Mouse (Mus musculus) natural killer cell, adult 2 months (primary cell): ENCODE data around the gene Lamb2.

ENCODE experiments used
- DNase-seq, 2 experiments: peaks; one replicate each; pipeline ENCODE4 v3.0.0; 2022; ENCODE audit warnings: low spot score in 2 of 2

The Lamb2 gene

DNA sequence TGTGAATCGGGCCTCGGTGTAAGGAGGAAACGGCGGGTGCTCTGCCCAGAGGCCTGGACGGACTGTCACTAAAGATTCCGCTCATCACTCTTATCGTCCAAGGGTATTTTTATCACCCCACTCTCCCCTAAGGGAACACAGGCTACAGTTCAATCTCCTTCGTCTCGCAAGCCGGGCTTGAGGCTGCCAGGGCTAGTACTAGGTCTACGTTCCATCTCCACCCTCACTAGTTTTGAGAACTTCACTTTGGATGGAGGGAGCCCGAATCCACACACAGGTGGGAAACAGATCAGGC lies 11.7 kb downstream of the Lamb2 start:
- no peak for DNase-seq

DNA sequence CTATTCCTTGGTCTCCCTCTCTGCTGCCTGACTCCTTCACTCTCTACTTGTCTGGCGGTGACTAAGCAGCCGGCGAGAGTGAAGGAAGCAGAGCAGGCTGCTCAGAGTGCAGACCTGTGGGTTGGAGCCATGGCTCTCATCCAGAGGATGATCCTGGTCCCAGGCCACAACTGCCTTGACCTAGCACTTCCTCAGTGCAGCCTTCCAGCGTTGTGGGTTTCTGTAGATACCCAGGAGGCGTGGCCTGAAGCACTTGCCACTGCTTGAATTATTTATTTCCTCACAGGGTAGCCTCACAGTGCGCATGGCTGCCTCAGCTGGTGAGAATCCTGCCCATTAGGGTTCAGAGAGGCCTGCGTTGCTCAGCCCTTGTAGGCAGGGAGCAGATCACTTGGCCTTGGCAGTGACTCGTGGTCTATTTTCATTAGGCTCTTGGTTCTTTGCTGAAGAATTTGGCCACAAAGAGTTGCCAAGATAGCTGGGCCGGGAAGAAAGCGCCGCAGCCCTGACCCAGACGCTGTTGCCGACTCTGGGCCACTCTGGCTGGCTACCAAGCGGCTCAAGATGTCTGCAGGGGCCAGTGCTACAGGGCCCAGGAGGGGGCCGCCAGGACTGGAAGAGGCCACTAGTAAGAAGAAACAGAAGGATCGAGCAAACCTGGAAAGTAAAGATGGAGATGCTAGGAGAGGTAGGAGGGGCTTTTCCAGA lies 12.7 kb downstream of the Lamb2 start:
- DNase-seq: no peak

DNA sequence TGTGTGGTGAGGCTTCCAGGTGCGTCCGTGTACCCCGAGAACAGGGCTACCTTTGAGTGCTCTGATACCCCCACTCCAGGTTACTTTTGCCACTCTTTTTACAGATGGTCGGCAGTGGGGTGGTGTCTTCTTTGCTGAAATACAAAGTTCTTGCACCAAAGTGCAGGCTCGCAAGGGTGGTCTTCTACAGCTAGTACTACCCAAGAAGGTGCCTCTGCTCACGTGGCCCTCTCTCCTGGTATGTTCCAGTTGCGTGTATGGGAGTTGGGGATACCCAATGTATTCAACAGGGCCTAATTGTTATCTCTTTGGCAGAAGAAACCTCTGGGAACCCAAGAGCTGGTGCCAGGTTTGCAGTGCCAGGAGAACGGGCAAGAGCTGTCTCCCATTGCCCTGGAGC lies 13.7 kb downstream of the Lamb2 start:
- DNase-seq: no peak

DNA sequence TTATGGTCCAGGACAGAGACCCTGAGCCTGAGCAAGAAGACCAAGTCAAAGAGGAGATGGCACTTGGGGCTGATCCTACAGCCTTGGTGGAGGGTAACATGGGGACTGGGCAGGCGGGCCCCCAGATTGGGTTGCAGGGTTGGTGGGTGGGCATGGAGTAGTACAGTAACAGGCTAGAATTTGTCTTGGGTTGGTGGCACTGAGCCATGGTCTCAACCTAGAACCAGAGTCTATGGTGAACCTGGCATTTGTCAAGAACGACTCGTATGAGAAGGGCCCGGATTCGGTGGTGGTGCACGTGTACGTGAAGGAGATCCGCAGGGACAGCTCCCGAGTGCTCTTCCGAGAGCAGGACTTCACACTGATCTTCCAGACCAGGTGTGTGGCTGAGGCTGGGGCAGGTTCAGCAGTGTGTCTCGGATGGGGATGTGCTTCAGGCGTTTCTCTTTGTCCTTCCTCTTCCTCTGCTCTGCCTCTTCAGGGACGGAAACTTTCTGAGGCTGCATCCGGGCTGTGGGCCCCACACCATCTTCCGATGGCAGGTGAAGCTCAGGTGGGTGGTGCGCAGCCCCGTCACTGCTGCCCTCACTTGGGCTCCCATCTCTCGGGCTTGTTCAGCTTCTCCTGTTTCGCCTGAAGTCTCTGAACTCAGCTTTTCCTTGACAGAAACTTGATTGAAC lies 14.8 kb downstream of the Lamb2 start:
- no peak for DNase-seq

DNA sequence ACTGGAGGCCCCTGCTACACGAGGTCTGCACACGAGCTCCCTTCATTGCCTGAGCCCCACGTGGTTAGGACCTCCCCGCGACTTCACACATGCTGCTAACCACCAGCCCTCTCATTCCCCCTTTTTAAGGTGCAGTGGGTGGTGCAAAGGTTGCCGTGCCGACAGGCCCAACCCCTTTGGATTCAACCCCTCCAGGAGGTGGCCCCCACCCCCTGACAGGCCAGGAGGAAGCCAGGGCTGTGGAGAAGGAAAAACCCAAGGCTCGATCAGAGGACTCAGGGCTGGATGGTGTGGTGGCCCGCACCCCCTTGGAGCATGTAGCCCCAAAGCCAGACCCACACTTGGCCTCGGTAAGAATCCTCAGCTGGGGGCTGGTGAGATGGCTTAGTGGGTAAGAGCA lies 15.4 kb downstream of the Lamb2 start:
- no peak for DNase-seq

DNA sequence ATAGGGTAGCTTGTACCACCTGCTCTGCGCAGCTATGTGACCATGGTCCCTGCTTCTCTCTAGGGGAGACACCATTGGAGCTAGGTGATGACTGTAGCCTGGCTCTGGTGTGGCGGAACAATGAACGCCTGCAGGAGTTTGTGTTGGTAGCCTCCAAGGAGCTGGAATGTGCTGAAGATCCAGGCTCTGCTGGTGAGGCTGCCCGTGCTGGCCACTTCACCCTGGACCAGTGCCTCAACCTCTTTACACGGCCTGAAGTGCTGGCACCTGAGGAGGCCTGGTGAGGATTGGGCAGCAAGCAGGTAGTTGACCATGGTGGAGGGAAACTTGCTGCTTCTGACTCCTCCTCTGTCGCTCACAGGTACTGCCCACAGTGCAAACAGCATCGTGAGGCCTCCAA lies 19.7 kb downstream of the Lamb2 start:
- no peak for DNase-seq

DNA sequence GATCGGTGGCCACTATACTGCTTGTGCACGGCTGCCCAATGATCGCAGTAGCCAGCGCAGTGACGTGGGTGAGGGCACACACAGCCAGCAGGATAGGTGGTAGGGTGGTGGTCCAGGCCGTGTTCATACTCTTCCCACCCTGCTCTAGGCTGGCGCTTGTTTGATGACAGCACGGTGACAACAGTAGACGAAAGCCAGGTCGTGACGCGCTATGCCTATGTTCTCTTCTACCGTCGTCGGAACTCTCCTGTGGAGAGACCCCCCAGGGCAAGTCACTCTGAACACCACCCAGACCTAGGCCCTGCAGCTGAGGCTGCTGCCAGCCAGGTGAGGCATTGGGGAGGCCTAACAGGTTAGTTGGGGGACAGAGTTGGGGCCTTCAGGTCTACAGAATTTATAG lies 20.4 kb downstream of the Lamb2 start:
- DNase-seq: no peak

DNA sequence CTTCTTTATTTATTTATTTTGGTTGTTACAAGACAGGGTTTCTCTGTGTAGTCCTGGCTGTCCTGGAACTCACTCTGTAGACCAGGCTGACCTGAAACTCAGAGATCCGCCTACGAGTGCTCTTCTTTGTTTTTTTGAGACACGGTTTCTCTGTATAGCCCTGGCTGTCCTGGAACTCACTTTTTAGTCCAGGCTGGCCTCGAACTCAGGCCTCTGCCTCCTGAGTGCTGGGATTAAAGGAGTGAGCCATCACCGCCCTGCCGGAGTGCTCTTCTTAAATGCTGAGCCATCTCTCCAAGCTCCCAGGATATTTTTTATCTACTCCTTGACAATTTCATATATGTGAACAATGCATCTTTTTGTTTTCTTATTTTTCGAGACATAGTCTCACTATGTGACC lies 27.4 kb downstream of the Lamb2 start:
- no peak for DNase-seq

DNA sequence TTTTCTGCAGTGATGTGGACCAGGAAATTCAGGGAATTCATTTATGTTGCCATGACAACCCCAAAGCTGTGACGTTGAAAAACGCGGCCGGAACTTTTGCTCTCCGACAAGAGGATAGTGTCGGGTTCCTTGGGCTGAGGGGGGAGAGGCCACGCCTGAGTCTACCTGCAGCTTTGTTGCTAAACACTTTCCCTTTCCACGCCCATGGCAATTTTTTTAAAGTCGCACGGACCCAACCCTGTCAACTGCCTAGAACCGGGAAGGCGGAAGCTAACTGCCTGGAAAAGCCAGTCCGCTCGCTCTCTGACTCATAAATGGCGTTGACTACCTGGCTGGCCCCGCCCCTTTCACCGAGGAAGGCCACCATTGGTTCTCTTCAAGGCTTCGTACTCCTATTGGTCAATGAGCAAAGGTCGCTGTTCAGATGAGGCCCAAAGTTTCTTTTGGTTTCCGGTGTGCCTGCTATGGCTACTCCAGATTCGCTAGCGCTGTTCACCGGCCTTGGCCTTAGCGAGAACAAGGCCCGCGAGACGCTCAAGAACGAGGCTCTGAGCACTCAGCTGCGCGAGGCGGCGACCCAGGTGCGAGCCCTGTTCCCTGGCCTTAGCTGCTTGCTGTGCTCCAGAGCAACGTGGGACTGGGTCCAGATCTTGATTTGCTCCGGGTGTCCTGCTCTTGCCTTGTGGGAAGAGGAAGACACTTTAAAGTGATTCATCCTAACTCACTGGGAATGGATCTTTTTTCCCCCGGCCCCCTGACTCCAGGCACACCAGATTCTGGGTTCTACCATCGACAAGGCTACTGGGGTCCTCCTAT lies 28.3 kb downstream of the Lamb2 start, which contains the start of gene Qars:
Gene Qars, plus strand, starts transcription at position 88 of the 816 bp plus-strand sequence.
- DNase-seq: peak; percentile 91 to 92

DNA sequence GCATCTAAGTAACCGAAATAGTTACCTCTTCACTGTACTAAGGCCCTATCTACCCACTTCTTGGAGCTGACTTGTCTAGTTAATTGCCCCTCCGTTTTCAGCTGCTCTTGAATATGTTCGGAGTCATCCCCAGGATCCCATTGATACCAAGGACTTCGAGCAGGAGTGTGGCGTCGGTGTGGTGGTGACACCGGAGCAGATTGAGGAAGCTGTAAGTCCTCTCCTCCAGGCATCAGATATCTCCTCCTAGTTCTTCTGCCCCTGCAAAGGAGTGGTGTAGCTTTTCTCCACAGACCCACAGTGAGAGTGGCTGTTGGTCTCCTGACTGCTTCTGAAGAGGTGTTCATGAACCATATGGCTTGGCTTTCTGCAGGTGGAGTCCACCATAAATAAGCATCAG lies 29.2 kb downstream of the Lamb2 start:
- no peak for DNase-seq

DNA sequence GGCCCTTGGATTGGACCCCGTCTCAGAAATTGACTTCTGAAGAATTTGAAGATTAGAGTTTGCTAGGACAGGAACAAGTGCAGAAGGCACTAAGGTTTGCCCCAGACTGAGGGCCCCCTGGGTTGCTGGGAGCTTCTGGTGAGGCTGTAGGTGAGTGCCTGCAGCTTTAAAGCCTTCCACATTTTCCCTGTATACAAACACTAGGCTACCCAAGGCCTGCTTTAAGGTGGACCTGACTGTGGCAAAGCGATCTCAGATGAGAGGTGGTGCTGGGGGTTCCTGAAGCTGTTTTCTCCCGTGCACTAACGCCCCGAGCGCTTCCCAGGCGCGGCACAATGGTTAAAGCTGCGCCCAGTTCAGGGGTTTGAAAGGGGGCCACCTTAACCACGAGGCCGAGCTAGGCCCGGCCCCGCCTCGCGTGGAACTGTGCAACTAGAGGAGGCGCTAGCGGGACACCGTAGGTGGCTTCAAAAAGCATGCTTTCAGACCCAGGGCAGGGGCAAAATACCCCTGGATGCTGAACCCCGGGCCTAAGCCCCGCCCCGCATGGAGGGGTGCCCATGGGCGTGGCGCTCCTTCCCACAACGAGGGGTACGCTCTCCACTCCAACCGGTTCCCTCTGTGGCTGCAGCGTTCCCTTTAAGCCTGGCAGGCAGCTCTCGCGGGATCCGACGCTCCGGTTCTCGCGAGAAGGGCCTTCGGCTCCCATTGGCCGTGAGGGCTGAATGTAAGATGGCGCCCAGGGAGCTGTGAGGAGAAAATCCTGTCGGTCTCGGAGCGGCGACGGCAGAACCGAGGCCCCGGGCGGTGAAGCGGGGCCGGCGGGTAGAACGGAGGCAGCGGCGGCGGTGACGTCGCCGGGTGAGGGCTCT lies 37.1 kb downstream of the Lamb2 start, which contains the start of gene Qrich1:
Gene Qrich1, plus strand, starts transcription at position 427 of the 872 bp plus-strand sequence.
- peak; percentile 93 to 94 for DNase-seq

DNA sequence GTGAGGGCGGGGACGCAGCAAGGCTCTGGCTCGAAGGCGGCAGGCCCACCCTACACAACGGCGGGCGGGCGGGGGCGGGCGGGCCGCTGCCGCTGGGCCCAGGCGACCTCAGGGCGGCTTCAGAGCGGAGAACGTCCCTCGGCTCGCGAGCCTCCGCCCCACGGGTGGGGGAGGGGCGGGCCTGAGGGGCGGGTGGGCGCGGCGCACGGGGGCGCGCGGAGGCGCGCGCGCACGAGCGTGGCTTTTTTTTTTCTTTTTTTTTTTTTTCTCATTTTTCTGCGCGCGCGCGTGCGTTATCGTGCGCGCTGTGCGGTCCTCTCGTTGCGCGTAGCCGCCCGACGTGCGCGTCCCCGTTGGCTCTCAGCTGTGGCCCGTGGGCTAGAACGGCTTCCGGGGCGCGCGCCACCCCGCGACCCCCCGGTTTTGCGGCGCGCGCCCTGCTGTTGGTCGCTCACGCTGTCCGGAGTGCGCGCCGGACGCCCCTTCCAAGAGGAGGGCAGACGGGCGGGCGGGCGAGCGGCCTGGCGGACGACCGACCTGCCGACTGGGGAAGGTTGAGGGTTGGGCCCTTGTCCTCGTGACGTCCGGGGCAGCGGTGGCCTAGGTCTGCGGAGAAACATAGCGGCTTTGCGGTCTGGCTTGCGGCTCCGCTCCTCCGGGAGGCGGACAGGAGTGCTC lies 37.9 kb downstream of the Lamb2 start:
- DNase-seq: peak; percentile 67 to 71

DNA sequence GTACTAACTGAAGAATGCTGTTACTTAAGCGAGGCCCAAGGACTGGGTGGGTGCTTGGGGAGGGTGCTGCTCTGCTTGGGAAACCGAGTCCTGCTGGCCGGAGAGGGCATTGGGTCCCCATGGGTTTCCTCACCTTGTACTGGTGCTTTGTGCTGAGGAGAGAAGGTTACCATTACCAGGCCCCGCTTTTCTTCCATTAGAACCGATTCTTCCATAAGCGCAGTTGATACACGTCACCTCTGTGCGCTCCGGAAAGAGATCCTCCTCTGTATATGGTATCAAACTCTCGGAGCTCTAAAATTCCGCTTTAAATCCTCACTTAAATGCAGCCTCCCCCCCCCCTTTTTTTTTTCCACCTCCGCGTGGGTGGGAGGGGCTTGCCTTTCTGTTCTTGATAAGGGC lies 38.4 kb downstream of the Lamb2 start:
- no peak for DNase-seq

DNA sequence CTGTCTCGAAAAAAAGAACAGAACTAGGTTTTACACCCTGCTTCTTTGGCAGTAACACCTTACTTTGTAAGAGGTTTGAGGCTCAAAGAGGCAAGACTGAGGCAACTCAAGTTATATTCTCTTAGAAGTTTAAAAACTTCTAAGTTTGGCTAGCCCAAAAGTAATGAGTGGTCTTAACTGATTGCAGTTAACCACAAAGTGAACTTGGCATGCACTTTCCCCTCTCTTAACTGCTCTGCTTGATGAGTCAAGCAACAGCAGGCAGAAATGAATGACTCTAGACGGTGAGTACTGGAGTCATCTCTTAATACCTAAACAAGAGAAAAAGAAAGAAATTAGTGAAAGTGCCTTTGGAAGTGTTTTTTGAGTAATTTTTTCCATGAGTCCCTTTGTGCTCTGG lies 42.1 kb downstream of the Lamb2 start:
- DNase-seq: no peak

DNA sequence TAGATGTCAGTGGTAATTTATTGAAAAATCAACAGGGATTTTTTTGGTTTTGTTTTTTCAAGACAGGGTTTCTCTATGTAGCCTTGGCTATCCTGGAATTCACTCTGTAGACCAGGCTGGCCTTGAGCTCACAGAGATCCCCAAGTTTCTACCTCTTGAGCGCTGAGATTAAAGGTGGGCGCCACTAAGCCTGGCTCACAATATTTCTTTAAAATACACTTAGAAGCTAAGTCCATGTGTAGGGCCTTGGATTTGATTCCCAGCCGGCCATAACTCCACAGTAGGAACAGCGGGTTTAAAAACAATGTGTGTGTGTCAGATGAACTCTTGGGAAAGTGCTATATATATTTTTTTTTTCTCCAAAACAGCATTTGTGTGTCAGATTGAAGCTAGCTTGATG lies 43.8 kb downstream of the Lamb2 start:
- no peak for DNase-seq

DNA sequence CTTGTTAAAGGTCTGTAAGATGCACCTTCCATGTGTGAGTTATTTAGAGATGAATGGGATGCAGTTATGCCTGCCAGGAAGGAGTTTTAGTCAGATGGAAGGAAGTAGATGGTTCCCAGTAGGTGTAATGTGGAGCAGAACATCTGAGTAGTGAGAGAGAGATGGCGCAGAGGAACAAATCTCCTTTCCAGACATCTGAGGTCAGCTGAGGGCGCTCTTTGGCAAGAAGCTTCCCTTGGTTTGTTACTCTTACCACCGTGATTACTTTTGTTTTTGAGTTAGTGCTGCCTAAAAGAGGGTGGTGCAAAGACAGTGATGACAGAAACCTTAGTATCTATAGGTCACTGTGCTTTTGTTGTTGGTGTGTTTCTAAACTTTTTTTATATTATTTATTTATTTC lies 45.9 kb downstream of the Lamb2 start:
- DNase-seq: no peak

DNA sequence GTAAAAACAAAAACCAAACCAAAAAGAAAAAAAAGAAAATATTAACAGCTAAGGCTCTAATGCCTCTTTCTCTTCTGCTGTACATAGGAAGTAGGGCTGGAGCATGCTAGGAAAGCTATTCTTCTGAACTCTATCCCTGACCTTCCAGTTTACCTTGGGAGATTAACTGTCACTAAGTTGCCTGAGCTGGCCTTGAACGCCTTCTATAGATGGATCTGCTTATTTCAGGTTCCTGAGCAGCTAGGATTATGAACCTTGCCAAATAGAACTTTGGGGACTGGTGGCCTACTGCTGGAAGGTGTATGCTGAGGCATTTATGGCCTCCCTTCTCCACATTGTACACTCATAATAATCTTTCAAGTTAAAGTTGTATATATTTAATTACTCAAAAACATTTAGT lies 51.4 kb downstream of the Lamb2 start:
- no peak for DNase-seq

DNA sequence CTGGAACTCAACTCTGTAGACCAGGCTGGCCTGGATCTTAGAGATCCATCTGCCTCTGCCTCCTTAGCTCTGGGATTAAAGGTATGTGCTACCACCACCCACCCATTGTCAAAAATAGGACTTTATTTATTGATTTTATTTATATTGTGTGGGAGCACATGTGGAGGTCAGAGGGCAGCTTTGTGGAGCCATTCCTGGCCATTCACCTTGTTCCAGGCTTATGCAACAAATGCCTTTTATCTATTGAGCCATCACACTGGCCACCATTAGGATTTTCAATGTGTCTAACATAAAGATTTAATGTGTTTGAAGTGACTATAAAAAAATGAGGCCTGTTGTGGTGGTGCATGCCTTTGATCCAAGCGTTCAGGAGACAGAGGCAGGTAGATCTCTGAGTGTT lies 52.0 kb downstream of the Lamb2 start:
- DNase-seq: no peak
